Mouse (Mus musculus): ENCODE measurements around the gene Ppp2r5a. TPM values are rescaled to one million over a fixed set of nuclear protein-coding genes. Genes with fewer than 3 reads are reported as not detected.

Ppp2r5a gene
- polyA plus RNA-seq, 1 experiment: 127 TPM

GRCm38 (mm10) chr1:191317591-191318196 is 85.4 kb downstream of the Ppp2r5a start, which contains the start of gene Nenf:
Nenf (minus strand) TSS chr1:191318194.
- no peaks in the 10 kb centered on the region for H3K36me3 ChIP-seq (ENCODE audit: control insufficient read depth, insufficient read depth, low read length, poor library complexity, severe bottlenecking)
- TF ChIP-seq EP300 (IDR thresholded peaks at IDR 0.05; ENCODE audit: insufficient read depth, low read depth, low read length) (no peak), POLR2A (IDR thresholded peaks at IDR 0.05; ENCODE audit: insufficient read depth, low read length) (no peak)
- H3K9me3 ChIP-seq (replicated peaks; ENCODE audit: control insufficient read depth, insufficient read depth, low read length, poor library complexity, severe bottlenecking): no peaks in the 10 kb centered on the region
- H3K9ac ChIP-seq (ENCODE audit: low read depth, poor library complexity, severe bottlenecking): peak within 1 kb of the TSS; percentile 90
- H3K27me3 ChIP-seq (ENCODE audit: control insufficient read depth, insufficient read depth, low read length, poor library complexity, severe bottlenecking): no peaks in the 10 kb centered on the region
- H3K27ac ChIP-seq (ENCODE audit: insufficient read depth, low read length): no peak within 1 kb of the TSS
- H3K4me3 ChIP-seq (ENCODE audit: low read depth, low read length): peak within 1 kb of the TSS; percentile 79
- H3K4me1 ChIP-seq (ENCODE audit: control insufficient read depth, insufficient read depth, low read length): no peaks in the 10 kb centered on the region

GRCm38 (mm10) chr1:191316818-191317217 is 86.3 kb downstream of the Ppp2r5a start:
- Histone ChIP-seq H3K9me3 (replicated peaks; ENCODE audit: control insufficient read depth, insufficient read depth, low read length, poor library complexity, severe bottlenecking) (no peaks in the 10 kb centered on the region), H3K9ac (ENCODE audit: low read depth, poor library complexity, severe bottlenecking) (no peak overlapping the region), H3K27me3 (ENCODE audit: control insufficient read depth, insufficient read depth, low read length, poor library complexity, severe bottlenecking) (no peaks in the 10 kb centered on the region), H3K4me1 (ENCODE audit: control insufficient read depth, insufficient read depth, low read length) (no peaks in the 10 kb centered on the region), H3K27ac (ENCODE audit: insufficient read depth, low read length) (no peak overlapping the region), H3K4me3 (ENCODE audit: low read depth, low read length) (no peak overlapping the region), H3K36me3 (ENCODE audit: control insufficient read depth, insufficient read depth, low read length, poor library complexity, severe bottlenecking) (no peaks in the 10 kb centered on the region)
- no peak for TF ChIP-seq EP300 (IDR thresholded peaks at IDR 0.05; ENCODE audit: insufficient read depth, low read depth, low read length)
- no peak for TF ChIP-seq POLR2A (IDR thresholded peaks at IDR 0.05; ENCODE audit: insufficient read depth, low read length)
- no peak for TF ChIP-seq CTCF (IDR thresholded peaks at IDR 0.05; ENCODE audit: low read depth, low read length)

- Histone ChIP-seq H3K4me3 (ENCODE audit: low read depth, low read length) (no peak overlapping the region), H3K27me3 (ENCODE audit: control insufficient read depth, insufficient read depth, low read length, poor library complexity, severe bottlenecking) (no peaks in the 10 kb centered on the region), H3K9ac (ENCODE audit: low read depth, poor library complexity, severe bottlenecking) (no peak overlapping the region), H3K27ac (ENCODE audit: insufficient read depth, low read length) (no peak overlapping the region), H3K9me3 (replicated peaks; ENCODE audit: control insufficient read depth, insufficient read depth, low read length, poor library complexity, severe bottlenecking) (no peaks in the 10 kb centered on the region), H3K36me3 (ENCODE audit: control insufficient read depth, insufficient read depth, low read length, poor library complexity, severe bottlenecking) (no peaks in the 10 kb centered on the region), H3K4me1 (ENCODE audit: control insufficient read depth, insufficient read depth, low read length) (no peaks in the 10 kb centered on the region)
- TF ChIP-seq EP300 (IDR thresholded peaks at IDR 0.05; ENCODE audit: insufficient read depth, low read depth, low read length): no peak
- no peak for TF ChIP-seq CTCF (IDR thresholded peaks at IDR 0.05; ENCODE audit: low read depth, low read length)
- no peak for TF ChIP-seq POLR2A (IDR thresholded peaks at IDR 0.05; ENCODE audit: insufficient read depth, low read length)
Measured at GRCm38 (mm10) chr1:191313926-191314325, 89.1 kb downstream of the Ppp2r5a start.

- Histone ChIP-seq H3K4me1 (ENCODE audit: control insufficient read depth, insufficient read depth, low read length) (no peaks in the 10 kb centered on the region), H3K4me3 (ENCODE audit: low read depth, low read length) (no peak overlapping the region), H3K9me3 (replicated peaks; ENCODE audit: control insufficient read depth, insufficient read depth, low read length, poor library complexity, severe bottlenecking) (no peaks in the 10 kb centered on the region), H3K9ac (ENCODE audit: low read depth, poor library complexity, severe bottlenecking) (no peak overlapping the region), H3K36me3 (ENCODE audit: control insufficient read depth, insufficient read depth, low read length, poor library complexity, severe bottlenecking) (no peaks in the 10 kb centered on the region), H3K27ac (ENCODE audit: insufficient read depth, low read length) (no peak overlapping the region), H3K27me3 (ENCODE audit: control insufficient read depth, insufficient read depth, low read length, poor library complexity, severe bottlenecking) (no peaks in the 10 kb centered on the region)
- no peak for TF ChIP-seq CTCF (IDR thresholded peaks at IDR 0.05; ENCODE audit: low read depth, low read length)
- no peak for TF ChIP-seq EP300 (IDR thresholded peaks at IDR 0.05; ENCODE audit: insufficient read depth, low read depth, low read length)
- TF ChIP-seq POLR2A (IDR thresholded peaks at IDR 0.05; ENCODE audit: insufficient read depth, low read length): no peak
Measured at GRCm38 (mm10) chr1:191313158-191313557, 89.9 kb downstream of the Ppp2r5a start.

- H3K9me3 ChIP-seq (replicated peaks; ENCODE audit: control insufficient read depth, insufficient read depth, low read length, poor library complexity, severe bottlenecking): no peaks in the 10 kb centered on the region
- no peak overlapping the region for H3K27ac ChIP-seq (ENCODE audit: insufficient read depth, low read length)
- no peaks in the 10 kb centered on the region for H3K27me3 ChIP-seq (ENCODE audit: control insufficient read depth, insufficient read depth, low read length, poor library complexity, severe bottlenecking)
- H3K4me3 ChIP-seq (ENCODE audit: low read depth, low read length): peak overlapping the region; percentile 54
- H3K36me3 ChIP-seq (ENCODE audit: control insufficient read depth, insufficient read depth, low read length, poor library complexity, severe bottlenecking): no peaks in the 10 kb centered on the region
- TF ChIP-seq CTCF (IDR thresholded peaks at IDR 0.05; ENCODE audit: low read depth, low read length) (peak; percentile 91), EP300 (IDR thresholded peaks at IDR 0.05; ENCODE audit: insufficient read depth, low read depth, low read length) (no peak)
- no peaks in the 10 kb centered on the region for H3K4me1 ChIP-seq (ENCODE audit: control insufficient read depth, insufficient read depth, low read length)
- H3K9ac ChIP-seq (ENCODE audit: low read depth, poor library complexity, severe bottlenecking): peak overlapping the region; percentile 4; the same call in 1 of the 2 replicates
Measured at GRCm38 (mm10) chr1:191312513-191312941, 90.5 kb downstream of the Ppp2r5a start.

GRCm38 (mm10) chr1:191311296-191311898 is 91.7 kb downstream of the Ppp2r5a start:
- TF ChIP-seq POLR2A (IDR thresholded peaks at IDR 0.05; ENCODE audit: insufficient read depth, low read length) (no peak), EP300 (IDR thresholded peaks at IDR 0.05; ENCODE audit: insufficient read depth, low read depth, low read length) (no peak), CTCF (IDR thresholded peaks at IDR 0.05; ENCODE audit: low read depth, low read length) (no peak)
- Histone ChIP-seq H3K9ac (ENCODE audit: low read depth, poor library complexity, severe bottlenecking) (no peak overlapping the region), H3K36me3 (ENCODE audit: control insufficient read depth, insufficient read depth, low read length, poor library complexity, severe bottlenecking) (no peaks in the 10 kb centered on the region), H3K9me3 (replicated peaks; ENCODE audit: control insufficient read depth, insufficient read depth, low read length, poor library complexity, severe bottlenecking) (no peaks in the 10 kb centered on the region), H3K27me3 (ENCODE audit: control insufficient read depth, insufficient read depth, low read length, poor library complexity, severe bottlenecking) (no peaks in the 10 kb centered on the region), H3K27ac (ENCODE audit: insufficient read depth, low read length) (no peak overlapping the region), H3K4me1 (ENCODE audit: control insufficient read depth, insufficient read depth, low read length) (no peaks in the 10 kb centered on the region), H3K4me3 (ENCODE audit: low read depth, low read length) (no peak overlapping the region)
